Mouse (Mus musculus): ENCODE measurements at regions not wholly inside any gene's neighbourhood (a gene's known extent, or its start where the extent isn't known, plus 50 kb on each side); places are given as distances from the start of the nearest gene placed in this dataset.

GRCm38 (mm10) chr3:41182900-41183595 lies 100.2 kb upstream of the Pgrmc2 start:
- TF ChIP-seq EP300 (IDR thresholded peaks at IDR 0.05; ENCODE audit: low read depth) (no peak), CTCF (IDR thresholded peaks at IDR 0.05; ENCODE audit: low read depth) (no peak)
